Mouse (Mus musculus) intestine, embryonic 14.5 days (tissue): ENCODE measurements around the gene Methig1. TPM values are rescaled to one million over a fixed set of nuclear protein-coding genes. Genes with fewer than 3 reads are reported as not detected.

Source experiments
- ATAC-seq: fragments of 200-750 bp; cut with Nextera tagmentation; replicated peaks from 2 replicates; pipeline ENCODE4 v1.8.0; 2017; ENCODE audit warnings: low read depth, moderate number of reproducible peaks, moderate TSS enrichment, moderate library complexity; ENCODE audit not compliant: low FRiP score, low TSS enrichment
- DNase-seq: peaks from one replicate; pipeline ENCODE4 v3.0.0-alpha.2; 2018; ENCODE audit warnings: low spot score
- H3K27ac ChIP-seq: fragments of 300-500 bp; sonication (generic); 2 replicates; pipeline ENCODE4 v1.5.1; 2014; ENCODE audit warnings: low read depth, mild to moderate bottlenecking, control low read depth
- H3K27me3 ChIP-seq: fragments of 300-500 bp; sonication (generic); replicated peaks from 2 replicates; pipeline ENCODE4 v1.6.1; 2014; ENCODE audit warnings: low read length, control low read depth; ENCODE audit not compliant: control insufficient read depth, insufficient read depth
- H3K36me3 ChIP-seq: fragments of 300-500 bp; sonication (generic); 2 replicates; pipeline ENCODE4 v1.6.1; 2014; ENCODE audit warnings: low read length, control low read depth; ENCODE audit not compliant: control insufficient read depth, insufficient read depth
- H3K4me1 ChIP-seq: fragments of 300-500 bp; sonication (generic); replicated peaks from 2 replicates; pipeline ENCODE4 v1.6.1; 2014; ENCODE audit warnings: low read length, control low read depth, mixed read lengths; ENCODE audit not compliant: control insufficient read depth, insufficient read depth
- H3K4me2 ChIP-seq: fragments of 300-500 bp; sonication (generic); 2 replicates; pipeline ENCODE4 v1.6.1; 2014; ENCODE audit warnings: low read length
- H3K4me3 ChIP-seq: fragments of 300-500 bp; sonication (generic); 2 replicates; pipeline ENCODE4 v1.5.1; 2014; ENCODE audit warnings: low read depth, low read length, control low read depth, mixed read lengths
- H3K9ac ChIP-seq: fragments of 300-500 bp; sonication (generic); 2 replicates; pipeline ENCODE4 v1.6.1; 2014; ENCODE audit warnings: mild to moderate bottlenecking, low read length
- H3K9me3 ChIP-seq: fragments of 300-500 bp; sonication (generic); 2 replicates; pipeline ENCODE4 v1.6.1; 2016; ENCODE audit warnings: low read length, control low read depth; ENCODE audit not compliant: control insufficient read depth
- WGBS: fragments of 180-500 bp; shearing (Covaris S2); extraction: QIAGEN DNeasy Blood & Tissue Kit; methylation state at CpG from one replicate; pipeline ENCODE4 v1.1.7; 2014; 5-methylcytosine and 5-hydroxymethylcytosine counted together
- polyA plus RNA-seq: library from polyadenylated mRNA; unstranded; fragments of >200 nt; fragmentation: Nextera tagmentation; extraction: Ambion mirVana; gene quantifications from 2 replicates; pipeline ENCODE4 v1.2.1, GENCODE M21; 2014

Gene Methig1
- polyA plus RNA-seq, 1 experiment from 2014 or later, result not detected

- Histone ChIP-seq H3K4me1 (no peaks in the 10 kb centered on the region), H3K27ac (no peak overlapping the region), H3K9me3 (no peaks in the 10 kb centered on the region), H3K36me3 (peaks cover 73% of the 10 kb centered on the region), H3K9ac (no peak overlapping the region), H3K4me3 (no peak overlapping the region), H3K4me2 (no peak overlapping the region), H3K27me3 (no peaks in the 10 kb centered on the region)
- WGBS, result 92% methylated on average over 3 of the region's 3 CpGs
- DNase-seq (no peak), ATAC-seq (no peak)
These were observed 42.6 kb downstream of the Methig1 start for GRCm38 (mm10) chr15:100395561-100395960.

- H3K36me3 ChIP-seq, result peaks cover 87% of the 10 kb centered on the region
- H3K4me2 ChIP-seq, result no peak overlapping the region
- ATAC-seq, result no peak
These were observed 47.8 kb downstream of the Methig1 start for GRCm38 (mm10) chr15:100400592-100401250.

GRCm38 (mm10) chr15:100401811-100402210 is 48.9 kb downstream of the Methig1 start:
- ATAC-seq (no peak), DNase-seq (no peak)
- no peak overlapping the region for H3K9ac ChIP-seq
- H3K4me3 ChIP-seq, result no peak overlapping the region
- H3K4me1 ChIP-seq, result no peaks in the 10 kb centered on the region
- peaks cover 82% of the 10 kb centered on the region for H3K36me3 ChIP-seq
- no peaks in the 10 kb centered on the region for H3K9me3 ChIP-seq
- no peaks in the 10 kb centered on the region for H3K27me3 ChIP-seq
- H3K4me2 ChIP-seq, result no peak overlapping the region
- 88% methylated on average over 4 of the region's 4 CpGs for WGBS
- H3K27ac ChIP-seq, result no peak overlapping the region

More at GRCm38 (mm10) chr15:100400592-100401250, 47.8 kb downstream of the Methig1 start:
- Histone ChIP-seq H3K27ac (no peak overlapping the region), H3K9me3 (no peaks in the 10 kb centered on the region), H3K9ac (no peak overlapping the region), H3K4me3 (no peak overlapping the region), H3K27me3 (no peaks in the 10 kb centered on the region), H3K4me1 (no peaks in the 10 kb centered on the region)
- no peak for DNase-seq
- WGBS, result 84% methylated on average over 16 of the region's 16 CpGs

GRCm38 (mm10) chr15:100402347-100402746 is 49.4 kb downstream of the Methig1 start:
- no peak overlapping the region for H3K9ac ChIP-seq
- no peaks in the 10 kb centered on the region for H3K27me3 ChIP-seq
- H3K4me3 ChIP-seq, result no peak overlapping the region
- no peak overlapping the region for H3K4me2 ChIP-seq
- DNase-seq (no peak), ATAC-seq (no peak)
- H3K36me3 ChIP-seq, result peaks cover 76% of the 10 kb centered on the region
- WGBS, result 84% methylated on average over 14 of the region's 14 CpGs
- H3K4me1 ChIP-seq, result no peaks in the 10 kb centered on the region
- H3K9me3 ChIP-seq, result no peaks in the 10 kb centered on the region
- no peak overlapping the region for H3K27ac ChIP-seq

GRCm38 (mm10) chr15:100402798-100403197 is 49.8 kb downstream of the Methig1 start:
- H3K27ac ChIP-seq, result no peak overlapping the region
- H3K36me3 ChIP-seq, result peaks cover 72% of the 10 kb centered on the region
- H3K27me3 ChIP-seq, result no peaks in the 10 kb centered on the region
- H3K9me3 ChIP-seq, result no peaks in the 10 kb centered on the region
- WGBS, result 87% methylated on average over 4 of the region's 4 CpGs
- no peaks in the 10 kb centered on the region for H3K4me1 ChIP-seq
- DNase-seq (no peak), ATAC-seq (no peak)
- H3K9ac ChIP-seq, result no peak overlapping the region
- H3K4me3 ChIP-seq, result no peak overlapping the region
- no peak overlapping the region for H3K4me2 ChIP-seq

GRCm38 (mm10) chr15:100403318-100404000 is 50.5 kb downstream of the Methig1 start:
- Histone ChIP-seq H3K27me3 (no peaks in the 10 kb centered on the region), H3K9me3 (no peaks in the 10 kb centered on the region), H3K4me3 (no peak overlapping the region), H3K4me2 (no peak overlapping the region), H3K36me3 (peaks cover 71% of the 10 kb centered on the region), H3K9ac (no peak overlapping the region), H3K4me1 (no peaks in the 10 kb centered on the region), H3K27ac (no peak overlapping the region)
- ATAC-seq (no peak), DNase-seq (no peak)
- 88% methylated on average over 16 of the region's 16 CpGs for WGBS

GRCm38 (mm10) chr15:100406088-100406487 is 53.1 kb downstream of the Methig1 start:
- Histone ChIP-seq H3K4me1 (no peaks in the 10 kb centered on the region), H3K27ac (no peak overlapping the region), H3K36me3 (peaks cover 64% of the 10 kb centered on the region), H3K4me2 (no peak overlapping the region), H3K9me3 (no peaks in the 10 kb centered on the region), H3K9ac (no peak overlapping the region), H3K4me3 (no peak overlapping the region), H3K27me3 (no peaks in the 10 kb centered on the region)
- no peak for DNase-seq
- ATAC-seq, result no peak
- WGBS, result 77% methylated on average over 5 of the region's 5 CpGs

GRCm38 (mm10) chr15:100410918-100411672 is 58.1 kb downstream of the Methig1 start:
- peaks cover 33% of the 10 kb centered on the region for H3K36me3 ChIP-seq
- ATAC-seq (0 out of 2 replicates have a peak, but pooled peaks have one; percentile 32), DNase-seq (peak; percentile 59)
- no peak overlapping the region for H3K9ac ChIP-seq
- H3K27me3 ChIP-seq, result no peaks in the 10 kb centered on the region
- no peak overlapping the region for H3K4me3 ChIP-seq
- H3K9me3 ChIP-seq, result no peaks in the 10 kb centered on the region
- no peak overlapping the region for H3K4me2 ChIP-seq
- 55% methylated on average over 14 of the region's 14 CpGs for WGBS
- no peak overlapping the region for H3K27ac ChIP-seq
- no peaks in the 10 kb centered on the region for H3K4me1 ChIP-seq
